Mouse (Mus musculus): ENCODE data around the gene Gps2. TPM values are rescaled to one million over a fixed set of nuclear protein-coding genes. Genes with fewer than 3 reads are reported as not detected.
A peak's percentile ranks its signal among the peaks of the same experiment; 100 is the strongest.
"Not testable (repeated sequence)": the region's sequence is repeated elsewhere in the genome, so short reads cannot be mapped to it uniquely, and the experiment has no call there.

The Gps2 gene
- polyA plus RNA-seq, 1 experiment from 2014 or later: 48.9 TPM

GRCm38 (mm10) chr11:69921114-69922011 is 7.7 kb downstream of the Gps2 start, which contains the start of gene Eif5a:
Gene Eif5a (minus strand): TSS chr11:69921958.
- Histone ChIP-seq H3K27me3 (ENCODE audit: insufficient read depth, low read length) (no peaks in the 10 kb centered on the region), H3K9ac (replicated peaks) (peak within 1 kb of the TSS; percentile 91), H3K4me2 (ENCODE audit: low read depth, low read length) (peak within 1 kb of the TSS; percentile 92), H3K36me3 (replicated peaks; ENCODE audit: insufficient read depth, low read length) (peaks cover 26% of the 10 kb centered on the region), H3K4me1 (ENCODE audit: insufficient read depth) (peaks cover 40% of the 10 kb centered on the region), H3K27ac (ENCODE audit: low read depth) (peak within 1 kb of the TSS; percentile 100), H3K9me3 (ENCODE audit: low read length) (no peaks in the 10 kb centered on the region), H3K4me3 (ENCODE audit: low read depth, low read length) (peak within 1 kb of the TSS; percentile 96)
- under 1% methylated on average over 78 of the region's 78 CpGs for WGBS (ENCODE audit: insufficient replicate concordance)
- TF ChIP-seq CTCF (IDR thresholded peaks at IDR 0.05; ENCODE audit: low read depth) (peak; percentile 86), EP300 (IDR thresholded peaks at IDR 0.05; ENCODE audit: low read depth) (peak; percentile 51; the same call in 1 of the 2 replicates)
- peak; percentile 88 for ATAC-seq
- DNase-seq: peak; percentile 100

GRCm38 (mm10) chr11:69922012-69922756 is 8.5 kb downstream of the Gps2 start:
- Histone ChIP-seq H3K4me2 (ENCODE audit: low read depth, low read length) (peak overlapping the region; percentile 92), H3K4me1 (ENCODE audit: insufficient read depth) (peaks cover 32% of the 10 kb centered on the region), H3K27ac (ENCODE audit: low read depth) (peak overlapping the region; percentile 100), H3K36me3 (replicated peaks; ENCODE audit: insufficient read depth, low read length) (peaks cover 18% of the 10 kb centered on the region), H3K9me3 (ENCODE audit: low read length) (no peaks in the 10 kb centered on the region), H3K27me3 (ENCODE audit: insufficient read depth, low read length) (no peaks in the 10 kb centered on the region), H3K9ac (replicated peaks) (peak overlapping the region; percentile 60), H3K4me3 (ENCODE audit: low read depth, low read length) (peak overlapping the region; percentile 96)
- ATAC-seq: no peak
- WGBS (ENCODE audit: insufficient replicate concordance): 3% methylated on average over 12 of the region's 12 CpGs
- no peak for DNase-seq
- TF ChIP-seq EP300 (IDR thresholded peaks at IDR 0.05; ENCODE audit: low read depth): no peak
- TF ChIP-seq CTCF (IDR thresholded peaks at IDR 0.05; ENCODE audit: low read depth): peak; percentile 36; the same call in 1 of the 2 replicates

- H3K4me3 ChIP-seq (ENCODE audit: low read depth, low read length): peak overlapping the region; percentile 96; the same call in 1 of the 2 replicates
- WGBS (ENCODE audit: insufficient replicate concordance): 60% methylated on average over 3 of the region's 3 CpGs
- peaks cover 28% of the 10 kb centered on the region for H3K4me1 ChIP-seq (ENCODE audit: insufficient read depth)
- TF ChIP-seq EP300 (IDR thresholded peaks at IDR 0.05; ENCODE audit: low read depth) (no peak), CTCF (IDR thresholded peaks at IDR 0.05; ENCODE audit: low read depth) (no peak)
- ATAC-seq: no peak
- H3K9me3 ChIP-seq (ENCODE audit: low read length): no peaks in the 10 kb centered on the region
- H3K36me3 ChIP-seq (replicated peaks; ENCODE audit: insufficient read depth, low read length): peaks cover 12% of the 10 kb centered on the region
- no peaks in the 10 kb centered on the region for H3K27me3 ChIP-seq (ENCODE audit: insufficient read depth, low read length)
- no peak overlapping the region; the same call in 1 of the 2 replicates for H3K9ac ChIP-seq (replicated peaks)
- peak; percentile 12 for DNase-seq
- H3K4me2 ChIP-seq (ENCODE audit: low read depth, low read length): peak overlapping the region; percentile 92
- H3K27ac ChIP-seq (ENCODE audit: low read depth): peak overlapping the region; percentile 100
Measured at GRCm38 (mm10) chr11:69922796-69923195, 9.1 kb downstream of the Gps2 start.

- Histone ChIP-seq H3K4me2 (ENCODE audit: low read depth, low read length) (no peak overlapping the region), H3K9ac (replicated peaks) (no peak overlapping the region), H3K27me3 (ENCODE audit: insufficient read depth, low read length) (no peaks in the 10 kb centered on the region), H3K9me3 (ENCODE audit: low read length) (no peaks in the 10 kb centered on the region), H3K27ac (ENCODE audit: low read depth) (no peak overlapping the region), H3K36me3 (replicated peaks; ENCODE audit: insufficient read depth, low read length) (no peaks in the 10 kb centered on the region), H3K4me1 (ENCODE audit: insufficient read depth) (peaks cover 8% of the 10 kb centered on the region), H3K4me3 (ENCODE audit: low read depth, low read length) (no peak overlapping the region)
- TF ChIP-seq EP300 (IDR thresholded peaks at IDR 0.05; ENCODE audit: low read depth) (no peak), CTCF (IDR thresholded peaks at IDR 0.05; ENCODE audit: low read depth) (0 out of 2 replicates have a peak, but pooled peaks have one; percentile 18)
- WGBS (ENCODE audit: insufficient replicate concordance): 90% methylated on average over 2 of the region's 2 CpGs
- ATAC-seq (no peak), DNase-seq (no peak)
Measured at GRCm38 (mm10) chr11:69927501-69927900, 13.8 kb downstream of the Gps2 start.

- Histone ChIP-seq H3K36me3 (replicated peaks; ENCODE audit: insufficient read depth, low read length) (no peaks in the 10 kb centered on the region), H3K9me3 (ENCODE audit: low read length) (no peaks in the 10 kb centered on the region), H3K27ac (ENCODE audit: low read depth) (no peak overlapping the region), H3K4me3 (ENCODE audit: low read depth, low read length) (no peak overlapping the region), H3K9ac (replicated peaks) (no peak overlapping the region), H3K4me1 (ENCODE audit: insufficient read depth) (peaks cover 5% of the 10 kb centered on the region), H3K27me3 (ENCODE audit: insufficient read depth, low read length) (peaks cover 6% of the 10 kb centered on the region), H3K4me2 (ENCODE audit: low read depth, low read length) (no peak overlapping the region)
- WGBS (ENCODE audit: insufficient replicate concordance): 27% methylated on average over 4 of the region's 4 CpGs
- TF ChIP-seq EP300 (IDR thresholded peaks at IDR 0.05; ENCODE audit: low read depth) (no peak), CTCF (IDR thresholded peaks at IDR 0.05; ENCODE audit: low read depth) (no peak)
- DNase-seq (no peak), ATAC-seq (no peak)
Measured at GRCm38 (mm10) chr11:69929712-69930111, 16.0 kb downstream of the Gps2 start.

- not testable (repeated sequence) for H3K4me3 ChIP-seq (ENCODE audit: low read depth, low read length); H3K9ac ChIP-seq (replicated peaks); ATAC-seq; H3K27ac ChIP-seq (ENCODE audit: low read depth); DNase-seq; H3K4me2 ChIP-seq (ENCODE audit: low read depth, low read length); H3K9me3 ChIP-seq (ENCODE audit: low read length); H3K36me3 ChIP-seq (replicated peaks; ENCODE audit: insufficient read depth, low read length); H3K4me1 ChIP-seq (ENCODE audit: insufficient read depth)
- WGBS (ENCODE audit: insufficient replicate concordance): 79% methylated on average over 8 of the region's 8 CpGs
- H3K27me3 ChIP-seq (ENCODE audit: insufficient read depth, low read length): peaks cover 10% of the 10 kb centered on the region
Measured at GRCm38 (mm10) chr11:69930176-69930575, 16.5 kb downstream of the Gps2 start.
